Comparison of ENCODE assay signal across 20 mouse cellular contexts in the genomic region with DNA sequence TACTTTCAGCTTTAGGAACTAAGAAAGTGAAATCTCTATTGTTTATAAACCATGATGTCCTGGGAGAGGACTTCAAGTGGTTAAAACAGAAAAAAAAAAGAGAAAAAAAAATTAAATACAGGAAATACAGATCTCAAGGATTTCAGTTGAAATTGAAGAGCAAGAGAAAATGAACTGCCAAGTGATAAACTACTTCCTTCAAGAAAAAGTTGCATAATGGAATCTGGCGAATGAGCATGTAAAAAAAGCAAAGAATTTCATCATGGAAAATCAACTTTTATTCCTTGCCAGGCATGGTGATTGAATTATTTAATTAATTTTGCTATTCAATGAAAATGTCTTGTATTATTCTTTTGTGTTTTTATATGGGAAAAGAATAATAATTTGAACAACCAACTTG.
"Had no signal": no experiment of that assay in that cellular context is flagged by ENCODE, and none has a peak within 500 bp of the region (broad histone marks: within the 10 kb centered on the region; RNA-seq: fewer than 3 reads in every experiment).

No protein-coding gene starts in this region.

- H3K9ac ChIP-seq: liver, embryonic 13.5 days; liver, embryonic 15.5 days; liver, postnatal 0 days; midbrain, embryonic 12.5 days; neural tube, embryonic 13.5 days; neural tube, embryonic 15.5 days had no signal

- H3K27me3 ChIP-seq: liver, embryonic 13.5 days; liver, embryonic 15.5 days; midbrain, embryonic 12.5 days; neural tube, embryonic 13.5 days; neural tube, embryonic 15.5 days had no signal

- H3K4me3 ChIP-seq: liver, embryonic 13.5 days; liver, embryonic 15.5 days; midbrain, embryonic 10.5 days; midbrain, embryonic 12.5 days; myocyte; neural tube, embryonic 13.5 days; neural tube, embryonic 15.5 days had no signal

- H3K27ac ChIP-seq: liver, embryonic 13.5 days; liver, embryonic 15.5 days; midbrain, embryonic 10.5 days; midbrain, embryonic 12.5 days; neural tube, embryonic 13.5 days; neural tube, embryonic 15.5 days had no signal

- H3K36me3 ChIP-seq: liver, embryonic 13.5 days; liver, embryonic 15.5 days; midbrain, embryonic 10.5 days; midbrain, embryonic 12.5 days; neural tube, embryonic 13.5 days; neural tube, embryonic 15.5 days had no signal

- H3K4me2 ChIP-seq: liver, embryonic 11.5 days; liver, embryonic 13.5 days; liver, embryonic 15.5 days; midbrain, embryonic 12.5 days; neural tube, embryonic 13.5 days; neural tube, embryonic 15.5 days had no signal

- DNase-seq: liver; liver, embryonic 13.5 days; liver, postnatal 0 days; midbrain, embryonic 14.5 days; retina, postnatal 1 day; right cerebral cortex, adult 18-20 months; right cerebral cortex, postnatal 25 days; right cerebral cortex, postnatal 4 days; spleen, adult 18-20 months; thymus, adult 18-20 months; thymus, postnatal 14 days; thymus, postnatal 36 days had no signal

- H3K9me3 ChIP-seq: liver, embryonic 13.5 days; liver, embryonic 15.5 days; midbrain, embryonic 10.5 days; midbrain, embryonic 12.5 days; neural tube, embryonic 13.5 days; neural tube, embryonic 15.5 days had no signal

- ATAC-seq: liver, postnatal 0 days; midbrain, embryonic 16.5 days had no signal

- H3K4me1 ChIP-seq: liver, embryonic 13.5 days; liver, embryonic 15.5 days; midbrain, embryonic 10.5 days; midbrain, embryonic 12.5 days; neural tube, embryonic 13.5 days; neural tube, embryonic 15.5 days had no signal
